Mouse (Mus musculus) fat pad, adult 2 months (tissue): ENCODE data around the gene H2al1h.
"Not testable (repeated sequence)": the region's sequence is repeated elsewhere in the genome, so short reads cannot be mapped to it uniquely, and the experiment has no call there.

Source experiments
- DNase-seq: peaks from one replicate; pipeline ENCODE4 v3.0.0-alpha.2; 2011; ENCODE audit warnings: low read depth, low spot score; ENCODE audit errors: extremely low read depth

Gene H2al1h

GRCm38 (mm10) chrX:11321192-11321591 is at the start of gene H2al1h:
Gene H2al1h, plus strand, starts transcription at chrX:11321492.
- DNase-seq = not testable (repeated sequence)

GRCm38 (mm10) chrX:11273190-11273589 is 48.1 kb upstream of the H2al1h start:
- no peak for DNase-seq

- no peak for DNase-seq
These were observed 44.2 kb upstream of the H2al1h start for GRCm38 (mm10) chrX:11277083-11277482.

DNA sequence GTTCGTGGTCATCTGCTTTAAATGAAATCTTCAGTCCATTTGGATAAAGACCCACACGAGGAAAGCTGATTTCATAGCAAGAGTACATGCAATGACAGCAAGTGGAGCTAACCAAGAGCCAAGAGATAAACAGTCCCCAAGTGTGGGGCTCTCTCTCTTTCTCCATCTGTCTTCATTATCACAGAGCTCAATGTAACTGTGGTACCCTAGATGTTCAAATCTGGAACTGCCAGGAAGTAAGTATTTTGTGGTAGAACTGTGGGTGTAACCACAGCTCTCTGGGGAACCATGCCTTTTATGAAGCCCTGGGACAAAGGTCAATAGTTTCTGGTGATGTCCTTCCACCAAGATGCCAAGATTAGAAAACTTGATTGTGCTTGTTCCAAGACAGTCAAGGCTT is 40.6 kb upstream of the H2al1h start:
- DNase-seq = no peak

GRCm38 (mm10) chrX:11288306-11288882 is 32.9 kb upstream of the H2al1h start:
- DNase-seq = no peak

DNA sequence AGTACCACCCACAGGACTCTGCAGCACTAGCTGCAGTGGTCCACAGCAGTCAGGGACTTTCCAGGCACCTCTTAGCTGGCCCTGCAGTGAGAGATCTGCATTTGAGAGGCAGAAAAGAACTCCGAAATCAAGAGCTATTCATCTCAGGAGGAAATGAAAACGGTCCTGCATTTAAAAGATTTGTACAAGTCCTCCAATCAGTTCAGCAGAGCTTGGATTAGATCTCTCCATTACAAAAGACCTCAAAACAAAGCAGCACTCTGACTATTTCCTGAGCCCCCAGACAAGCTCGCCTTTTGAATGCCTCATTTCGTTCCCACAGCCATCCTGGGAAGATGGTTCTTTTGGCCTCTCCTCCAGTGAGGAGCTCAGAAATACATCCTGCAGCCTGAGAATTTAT is 32.0 kb upstream of the H2al1h start:
- DNase-seq = no peak

- not testable (repeated sequence) for DNase-seq
These were observed 22.3 kb upstream of the H2al1h start, which contains the start of gene H2al1a for GRCm38 (mm10) chrX:11298957-11299356. Gene H2al1a, plus strand, starts transcription at chrX:11299257.

DNA sequence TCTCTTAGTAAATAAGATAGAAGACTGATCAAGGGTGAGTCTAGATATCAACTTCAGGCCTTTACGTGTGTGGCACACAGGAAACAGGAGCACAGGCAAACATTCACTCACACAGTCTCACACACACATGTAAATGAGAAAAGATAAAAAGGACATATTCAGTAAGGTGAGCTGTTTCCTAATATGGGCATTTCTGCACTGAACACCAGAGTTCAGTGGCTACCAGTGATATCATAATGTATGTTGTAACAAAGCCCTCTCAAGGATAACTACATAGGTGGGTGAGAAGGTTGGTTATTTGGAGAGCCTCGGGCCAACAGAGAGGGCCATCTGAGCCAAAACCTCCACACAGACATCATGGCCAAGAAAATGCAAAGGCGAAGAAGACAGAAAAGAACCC is 19.2 kb upstream of the H2al1h start, which contains the start of gene H2al1b:
Gene H2al1b (plus strand): TSS at position 301 of the 400 bp plus-strand sequence.
- DNase-seq = not testable (repeated sequence)

GRCm38 (mm10) chrX:11305355-11305754 is 15.9 kb upstream of the H2al1h start, which contains the start of gene H2al1c:
Gene H2al1c, plus strand, starts transcription at chrX:11305655.
- DNase-seq = not testable (repeated sequence)

DNA sequence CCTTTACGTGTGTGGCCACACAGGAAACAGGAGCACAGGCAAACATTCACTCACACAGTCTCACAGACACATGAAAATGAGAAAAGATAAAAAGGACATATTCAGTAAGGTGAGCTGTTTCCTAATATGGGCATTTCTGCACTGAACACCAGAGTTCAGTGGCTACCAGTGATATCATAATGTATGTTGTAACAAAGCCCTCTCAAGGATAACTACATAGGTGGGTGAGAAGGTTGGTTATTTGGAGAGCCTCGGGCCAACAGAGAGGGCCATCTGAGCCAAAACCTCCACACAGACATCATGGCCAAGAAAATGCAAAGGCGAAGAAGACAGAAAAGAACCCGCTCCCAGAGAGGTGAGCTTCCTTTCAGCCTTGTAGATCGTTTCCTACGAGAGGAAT is 12.8 kb upstream of the H2al1h start, which contains the start of gene H2al1d:
Gene H2al1d (plus strand): TSS at position 301 of the 400 bp plus-strand sequence.
- DNase-seq = not testable (repeated sequence)

- DNase-seq = not testable (repeated sequence)
These were observed 9.7 kb upstream of the H2al1h start, which contains the start of gene H2al1e for GRCm38 (mm10) chrX:11311634-11312033. Gene H2al1e, plus strand, starts transcription at chrX:11311934.

DNA sequence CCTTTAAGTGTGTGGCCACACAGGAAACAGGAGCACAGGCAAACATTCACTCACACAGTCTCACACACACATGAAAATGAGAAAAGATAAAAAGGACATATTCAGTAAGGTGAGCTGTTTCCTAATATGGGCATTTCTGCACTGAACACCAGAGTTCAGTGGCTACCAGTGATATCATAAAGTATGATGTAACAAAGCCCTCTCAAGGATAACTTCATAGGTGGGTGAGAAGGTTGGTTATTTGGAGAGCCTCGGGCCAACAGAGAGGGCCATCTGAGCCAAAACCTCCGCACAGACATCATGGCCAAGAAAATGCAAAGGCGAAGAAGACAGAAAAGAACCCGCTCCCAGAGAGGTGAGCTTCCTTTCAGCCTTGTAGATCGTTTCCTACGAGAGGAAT is 6.4 kb upstream of the H2al1h start, which contains the start of gene H2al1f:
Gene H2al1f (plus strand): TSS at position 301 of the 400 bp plus-strand sequence.
- not testable (repeated sequence) for DNase-seq

DNA sequence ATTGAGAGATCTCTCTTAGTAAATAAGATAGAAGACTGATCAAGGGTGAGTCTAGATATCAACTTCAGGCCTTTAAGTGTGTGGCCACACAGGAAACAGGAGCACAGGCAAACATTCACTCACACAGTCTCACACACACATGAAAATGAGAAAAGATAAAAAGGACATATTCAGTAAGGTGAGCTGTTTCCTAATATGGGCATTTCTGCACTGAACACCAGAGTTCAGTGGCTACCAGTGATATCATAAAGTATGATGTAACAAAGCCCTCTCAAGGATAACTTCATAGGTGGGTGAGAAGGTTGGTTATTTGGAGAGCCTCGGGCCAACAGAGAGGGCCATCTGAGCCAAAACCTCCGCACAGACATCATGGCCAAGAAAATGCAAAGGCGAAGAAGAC is 3.3 kb upstream of the H2al1h start, which contains the start of gene H2al1g:
Gene H2al1g (plus strand): TSS at position 301 of the 400 bp plus-strand sequence.
- DNase-seq = not testable (repeated sequence)

GRCm38 (mm10) chrX:11324359-11324758 is 3.1 kb downstream of the H2al1h start, which contains the start of gene H2al1i:
Gene H2al1i, plus strand, starts transcription at chrX:11324659.
- DNase-seq = not testable (repeated sequence)

- not testable (repeated sequence) for DNase-seq
These were observed 6.2 kb downstream of the H2al1h start, which contains the start of gene H2al1j for GRCm38 (mm10) chrX:11327522-11327921. Gene H2al1j, plus strand, starts transcription at chrX:11327822.

DNA sequence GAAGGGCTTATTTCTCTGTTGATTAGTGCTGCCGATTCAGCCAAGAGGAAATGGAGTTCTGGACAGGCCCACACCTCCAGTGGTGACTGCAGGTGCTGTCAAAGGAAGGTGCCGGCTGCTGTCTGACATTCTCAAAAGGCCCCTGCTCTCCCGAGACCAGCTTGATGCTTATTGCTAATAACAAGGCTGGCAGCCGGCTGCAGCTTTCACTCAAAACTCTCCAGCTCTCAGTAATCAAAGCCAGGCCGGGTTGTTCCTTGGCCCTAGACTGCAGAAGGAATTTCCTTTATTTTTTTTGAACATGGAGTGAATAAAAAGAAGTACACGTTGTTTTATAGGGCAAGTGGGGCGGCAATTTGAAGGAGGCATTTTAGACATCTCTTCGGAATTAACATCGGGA is 24.5 kb downstream of the H2al1h start:
- no peak for DNase-seq

GRCm38 (mm10) chrX:11346756-11347155 is 25.5 kb downstream of the H2al1h start:
- no peak for DNase-seq

- no peak for DNase-seq
These were observed 39.5 kb downstream of the H2al1h start for GRCm38 (mm10) chrX:11360823-11361222.

GRCm38 (mm10) chrX:11361261-11361660 is 40.0 kb downstream of the H2al1h start:
- DNase-seq = no peak

- DNase-seq = no peak
These were observed 42.6 kb downstream of the H2al1h start for GRCm38 (mm10) chrX:11363890-11364289.

DNA sequence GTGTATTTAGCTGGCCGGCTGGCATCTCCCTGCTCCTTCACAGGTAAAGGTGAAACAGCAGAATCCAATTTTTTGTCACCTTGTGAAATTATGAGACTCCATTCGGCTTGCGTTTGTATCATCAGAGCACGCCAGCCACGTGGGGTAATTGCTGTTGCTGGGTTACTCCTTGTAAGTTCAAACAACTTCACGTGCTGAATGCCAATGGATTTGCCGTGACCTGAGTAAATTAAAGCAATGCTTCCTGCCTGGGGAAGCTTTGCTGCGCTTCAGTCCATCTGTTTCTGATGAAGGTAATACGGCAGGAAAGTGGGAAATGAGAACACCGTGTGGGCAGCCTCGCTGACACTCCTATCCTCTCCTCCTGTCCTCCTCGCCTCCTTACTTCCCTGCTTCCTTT is 43.9 kb downstream of the H2al1h start:
- no peak for DNase-seq
